In the genomic region with DNA sequence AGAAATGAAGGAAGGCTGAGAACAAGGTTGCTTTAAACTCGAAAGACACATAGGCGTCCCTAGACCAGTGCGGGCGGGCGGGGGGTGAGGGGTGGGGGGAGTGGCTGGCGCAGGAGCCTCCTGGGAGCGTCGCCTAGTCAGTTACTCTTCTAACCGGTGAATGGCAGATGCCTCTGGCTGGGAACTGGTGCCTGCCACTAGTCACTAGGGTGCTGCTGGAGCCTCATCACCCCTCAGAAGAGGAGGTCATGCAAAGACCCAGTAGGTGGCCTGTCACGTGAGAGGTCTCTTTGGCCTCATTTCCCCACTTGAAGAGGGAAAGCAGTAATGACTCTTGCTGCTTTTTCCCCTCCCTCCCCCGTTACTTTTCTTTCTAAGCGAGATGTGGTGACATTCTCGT, we compare ENCODE assay signal across 10 mouse cellular contexts. TPM values are rescaled to one million over a fixed set of nuclear protein-coding genes. Genes with fewer than 3 reads are reported as not detected.
DNase-seq lines count a peak whose midpoint lies in the region; ATAC-seq and TF ChIP-seq lines count a peak whose summit lies in the region.
"Had no signal": no experiment of that assay in that cellular context is flagged by ENCODE, and none has a peak within 500 bp of the region (broad histone marks: within the 10 kb centered on the region; RNA-seq: fewer than 3 reads in every experiment).

No protein-coding gene starts in this region.

- H3K27ac ChIP-seq in heart, embryonic 10.5 days: no peak overlapping the region
- H3K27ac ChIP-seq in intestine, embryonic 14.5 days (ENCODE audit: low read depth): no peak overlapping the region
- H3K27ac ChIP-seq in midbrain, embryonic 14.5 days (replicated peaks; ENCODE audit: low read depth, low read length): no peak overlapping the region

- WGBS in heart, embryonic 10.5 days: under 1% methylated on average over 13 of the region's 13 CpGs
- under 1% methylated on average over 13 of the region's 13 CpGs for WGBS in intestine, embryonic 14.5 days
- under 1% methylated on average over 13 of the region's 13 CpGs for whole genome bisulfite sequencing in midbrain, embryonic 14.5 days

- no peak overlapping the region for H3K9ac ChIP-seq in intestine, embryonic 14.5 days (ENCODE audit: low read length)
- no peak overlapping the region for H3K9ac ChIP-seq in midbrain, embryonic 14.5 days (replicated peaks; ENCODE audit: low read length)

- no peaks in the 10 kb centered on the region for H3K36me3 ChIP-seq in heart, embryonic 10.5 days
- no peaks in the 10 kb centered on the region for H3K36me3 ChIP-seq in intestine, embryonic 14.5 days (ENCODE audit: control insufficient read depth, insufficient read depth, low read length)
- no peaks in the 10 kb centered on the region for H3K36me3 ChIP-seq in midbrain, embryonic 14.5 days (ENCODE audit: control insufficient read depth, insufficient read depth, low read length)

- H3K9me3 ChIP-seq in heart, embryonic 10.5 days: no peaks in the 10 kb centered on the region
- H3K9me3 ChIP-seq in intestine, embryonic 14.5 days (ENCODE audit: control insufficient read depth, low read length): no peaks in the 10 kb centered on the region
- H3K9me3 ChIP-seq in midbrain, embryonic 14.5 days (ENCODE audit: control insufficient read depth, low read length): 0 out of 2 replicates have a peak, but pooled peaks cover 3% of the 10 kb centered on the region

- peak overlapping the region; percentile 94 for H3K4me2 ChIP-seq in intestine, embryonic 14.5 days (ENCODE audit: low read length)
- H3K4me2 ChIP-seq in midbrain, embryonic 14.5 days (ENCODE audit: low read length): peak overlapping the region; percentile 89

- TF ChIP-seq POLR2A in brain, embryonic 14.5 days (IDR thresholded peaks at IDR 0.05; ENCODE audit: borderline replicate concordance, extremely low read depth, insufficient read depth, insufficient read length, poor library complexity, severe bottlenecking): no peak

- no peak for ATAC-seq in intestine, embryonic 14.5 days (replicated peaks; ENCODE audit: low FRiP score, low TSS enrichment, low read depth)
- no peak; the same call in 1 of the 2 replicates for ATAC-seq in midbrain, embryonic 14.5 days (ENCODE audit: low FRiP score, low TSS enrichment)

- no peak for TF ChIP-seq CTCF in brain, embryonic 14.5 days (IDR thresholded peaks at IDR 0.05; ENCODE audit: borderline replicate concordance, extremely low read depth, insufficient read depth, insufficient read length)

- peak overlapping the region; percentile 57 for H3K4me3 ChIP-seq in heart, embryonic 10.5 days
- peak overlapping the region; percentile 44; the same call in 1 of the 2 replicates for H3K4me3 ChIP-seq in intestine, embryonic 14.5 days (ENCODE audit: low read depth, low read length)
- H3K4me3 ChIP-seq in midbrain, embryonic 14.5 days (replicated peaks; ENCODE audit: low read depth, low read length): peak overlapping the region; percentile 42

- peaks cover 26% of the 10 kb centered on the region for H3K4me1 ChIP-seq in heart, embryonic 10.5 days
- peaks cover 9% of the 10 kb centered on the region; the same call in 1 of the 2 replicates for H3K4me1 ChIP-seq in intestine, embryonic 14.5 days (replicated peaks; ENCODE audit: control insufficient read depth, insufficient read depth, low read length)
- peaks cover 15% of the 10 kb centered on the region for H3K4me1 ChIP-seq in midbrain, embryonic 14.5 days (ENCODE audit: control insufficient read depth, insufficient read depth, low read length)

- DNase-seq in heart, embryonic 10.5 days (ENCODE audit: low spot score): no peak
- DNase-seq in heart, postnatal 36 days: no peak
- peak; percentile 17 for DNase-seq in brain, embryonic 14.5 days (ENCODE audit: low read depth)
- no peak for DNase-seq in intestine, embryonic 14.5 days (ENCODE audit: low spot score)
- peak; percentile 35 for DNase-seq in midbrain, embryonic 14.5 days
- no peak for DNase-seq in frontal cortex, adult 2 months (ENCODE audit: extremely low spot score in 1 of 2, low spot score in 1 of 2)
- no peak for DNase-seq in gastrocnemius, adult 18-20 months (ENCODE audit: low spot score)
- no peak for DNase-seq in thymus, postnatal 4 days

- intact Hi-C loops in heart, postnatal 36 days (cut with DNase I): no loop called here

- H3K27me3 ChIP-seq in heart, embryonic 10.5 days (ENCODE audit: insufficient read depth, poor library complexity, severe bottlenecking): peaks cover 93% of the 10 kb centered on the region
- peaks cover 66% of the 10 kb centered on the region for H3K27me3 ChIP-seq in intestine, embryonic 14.5 days (replicated peaks; ENCODE audit: control insufficient read depth, insufficient read depth, low read length)
- H3K27me3 ChIP-seq in midbrain, embryonic 14.5 days (ENCODE audit: control insufficient read depth, insufficient read depth, low read length): peaks cover 47% of the 10 kb centered on the region

RNA-seq across cellular contexts. Expression of gene Efhd1, which starts 1.0 kb away (rescaled TPM):
- 0.44 and 0.86 TPM in 2 replicates for polyA plus RNA-seq in heart, embryonic 10.5 days (2016; fragmentation: Nextera tagmentation; extraction: Ambion mirVana)
- 1 to 10 TPM; 2.5 to 3.7 TPM for total RNA-seq in heart, postnatal 36 days (2021)
- polyA plus RNA-seq in brain, embryonic 14.5 days (2012; rRNA removed): 1.2 and 1.5 TPM in 2 replicates
- polyA plus RNA-seq in intestine, embryonic 14.5 days (2014; fragmentation: Nextera tagmentation; extraction: Ambion mirVana): 0.16 TPM in 1 of 2 replicates, not detected in the other
- polyA plus RNA-seq in midbrain, embryonic 14.5 days (2014; fragmentation: Nextera tagmentation; extraction: Ambion mirVana): 1.8 and 1.9 TPM in 2 replicates
- polyA plus RNA-seq in frontal cortex, adult 2 months (2012; rRNA removed): 27.6 and 29.0 TPM in 2 replicates
- 1 to 10 TPM; 3.4 to 6.1 TPM for total RNA-seq in gastrocnemius, adult 18-20 months (2021)
- total RNA-seq: hematopoietic stem cell, adult 5-6 weeks; MEL had no signal

RNA-seq across cellular contexts. Expression of gene Eif4e2, which starts 51.5 kb away (rescaled TPM):
- polyA plus RNA-seq in heart, embryonic 10.5 days (2016; fragmentation: Nextera tagmentation; extraction: Ambion mirVana): 153 and 174 TPM in 2 replicates
- 10 to 100 TPM; 42.9 to 50.8 TPM for total RNA-seq in heart, postnatal 36 days (2021)
- 52.7 and 79.7 TPM in 2 replicates for polyA plus RNA-seq in brain, embryonic 14.5 days (2012; rRNA removed)
- 131 and 141 TPM in 2 replicates for polyA plus RNA-seq in intestine, embryonic 14.5 days (2014; fragmentation: Nextera tagmentation; extraction: Ambion mirVana)
- 53.5 and 75.5 TPM in 2 replicates for polyA plus RNA-seq in midbrain, embryonic 14.5 days (2014; fragmentation: Nextera tagmentation; extraction: Ambion mirVana)
- 56.6 and 59.9 TPM in 2 replicates for polyA plus RNA-seq in frontal cortex, adult 2 months (2012; rRNA removed)
- total RNA-seq in gastrocnemius, adult 18-20 months (2021): 10 to 100 TPM; 49.6 to 51.0 TPM

Comparison
In these comparisons a context has a peak if more than half of its experiments do, and no peak if none do; other contexts are left out.
1. DNase-seq: peak in brain, embryonic 14.5 days (single experiment) and midbrain, embryonic 14.5 days (single experiment); none in heart, embryonic 10.5 days (single experiment), heart, postnatal 36 days (0 of 2), intestine, embryonic 14.5 days (single experiment), frontal cortex, adult 2 months (0 of 2), gastrocnemius, adult 18-20 months (single experiment) and thymus, postnatal 4 days (single experiment).
2. Peak in every context shown above with its lines, with median percentiles within 50 percentile points of each other: H3K4me3 ChIP-seq.